Mouse (Mus musculus) ovary, adult 2 months (tissue): Measurements from ENCODE around the gene P3h1. TPM values are rescaled to one million over a fixed set of nuclear protein-coding genes. Genes with fewer than 3 reads are reported as not detected.

Experiments used
- polyA plus RNA-seq: library from polyadenylated mRNA; depleted of rRNA; stranded (reverse); fragments of >200 nt; gene quantifications from 2 replicates; pipeline ENCODE4 v1.2.3, GENCODE M21; 2012; rRNA removed

P3h1 gene
- polyA plus RNA-seq: 95.6 and 125 TPM in 2 replicates

DNA sequence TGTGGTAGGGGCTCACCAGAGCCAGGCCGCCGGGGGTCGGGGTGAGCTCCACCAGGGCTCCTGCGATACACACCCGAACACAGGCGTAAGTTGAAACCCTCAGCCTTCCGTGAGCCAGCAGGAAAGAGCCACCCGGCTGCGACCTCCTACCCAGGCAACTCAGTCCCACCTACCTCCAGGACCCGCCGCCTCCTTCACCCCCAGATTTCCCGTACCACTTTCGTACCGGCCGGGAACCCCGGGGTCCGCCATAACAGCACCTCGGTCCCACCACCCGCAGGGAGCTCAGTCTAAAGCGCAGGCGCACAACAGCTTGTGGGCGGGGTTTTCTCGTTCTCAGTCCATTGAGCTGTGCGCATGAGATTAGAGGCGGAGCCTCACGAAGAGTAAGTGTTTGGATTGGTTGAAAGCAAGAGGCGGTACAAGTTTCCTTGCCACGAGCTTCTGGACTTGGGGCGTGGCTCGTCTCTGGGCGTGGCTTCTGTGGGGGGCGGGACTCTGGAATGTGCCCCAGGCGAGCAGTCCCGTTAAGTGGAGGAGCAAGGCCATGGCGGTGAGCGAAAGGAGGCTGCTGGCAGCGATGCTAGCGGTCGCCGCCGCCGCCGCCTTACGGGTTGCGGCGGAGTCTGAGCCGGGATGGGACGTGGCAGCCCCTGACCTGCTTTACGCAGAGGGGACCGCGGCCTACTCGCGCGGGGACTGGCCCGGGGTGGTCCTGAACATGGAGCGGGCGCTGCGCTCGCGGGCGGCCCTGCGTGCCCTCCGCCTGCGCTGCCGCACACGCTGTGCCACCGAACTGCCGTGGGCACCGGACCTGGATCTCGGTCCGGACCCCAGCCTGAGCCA is at the start of gene P3h1, which contains the start of gene AU022252:
TSS of gene P3h1 (plus strand) at position 506 of the 846 bp plus-strand sequence.
TSS of gene AU022252 (minus strand) at position 303 of the 846 bp plus-strand sequence.

DNA sequence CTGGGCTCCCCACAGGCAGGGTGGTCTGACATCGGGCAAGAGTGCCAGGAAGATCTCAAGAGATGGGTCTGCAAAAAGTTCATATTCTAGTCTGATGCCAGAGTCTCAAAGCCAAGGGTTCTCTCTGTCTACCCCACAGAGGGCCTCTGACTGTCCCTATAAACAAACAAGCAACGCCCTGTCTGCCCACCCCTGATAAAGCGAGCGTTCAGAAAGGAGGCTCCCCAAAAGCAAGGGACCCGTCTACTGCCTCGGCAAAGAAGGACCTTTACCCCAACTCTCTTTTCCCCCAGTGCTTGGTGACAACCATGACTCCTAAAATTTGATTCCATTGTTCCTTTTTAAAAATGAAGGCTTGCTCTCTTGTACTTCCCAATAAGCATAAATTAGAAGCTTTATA is 42.9 kb upstream of the P3h1 start, which contains the start of gene Ermap:
TSS of gene Ermap (minus strand) at position 148 of the 400 bp plus-strand sequence.

DNA sequence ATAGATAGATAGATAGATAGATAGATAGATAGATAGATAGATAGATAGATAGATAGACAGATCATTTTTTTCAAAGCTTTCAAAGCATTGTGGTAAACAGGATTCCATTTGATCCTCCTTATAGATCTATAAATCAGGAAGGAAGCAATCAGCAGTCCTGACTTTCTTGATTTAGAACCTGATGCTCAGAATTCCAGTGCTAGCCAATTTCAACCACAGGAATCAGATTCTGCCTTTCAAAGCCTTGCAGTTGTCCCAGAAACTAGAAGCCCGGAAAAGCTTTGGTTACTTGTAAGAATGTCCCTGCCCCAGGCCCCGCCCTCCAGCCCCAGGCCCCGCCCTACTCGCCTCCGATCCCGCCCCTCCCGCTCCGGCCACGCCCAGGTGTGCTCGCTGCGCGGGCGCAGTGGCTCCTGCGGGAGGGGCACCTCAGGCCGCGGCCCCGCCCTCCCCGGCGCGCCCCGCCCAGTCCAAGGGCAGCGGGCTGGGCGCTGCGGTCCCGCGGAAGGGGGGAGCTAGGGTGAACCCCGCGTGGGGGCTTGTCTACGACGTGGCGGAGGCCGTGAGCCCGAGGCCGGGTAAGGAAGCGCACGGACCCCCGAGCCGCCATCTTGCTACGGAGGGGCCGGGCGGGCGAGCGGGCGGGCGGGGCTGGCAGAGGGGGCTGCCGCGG is 37.7 kb upstream of the P3h1 start, which contains the start of gene Svbp:
TSS of gene Svbp (plus strand) at position 398 of the 673 bp plus-strand sequence.

DNA sequence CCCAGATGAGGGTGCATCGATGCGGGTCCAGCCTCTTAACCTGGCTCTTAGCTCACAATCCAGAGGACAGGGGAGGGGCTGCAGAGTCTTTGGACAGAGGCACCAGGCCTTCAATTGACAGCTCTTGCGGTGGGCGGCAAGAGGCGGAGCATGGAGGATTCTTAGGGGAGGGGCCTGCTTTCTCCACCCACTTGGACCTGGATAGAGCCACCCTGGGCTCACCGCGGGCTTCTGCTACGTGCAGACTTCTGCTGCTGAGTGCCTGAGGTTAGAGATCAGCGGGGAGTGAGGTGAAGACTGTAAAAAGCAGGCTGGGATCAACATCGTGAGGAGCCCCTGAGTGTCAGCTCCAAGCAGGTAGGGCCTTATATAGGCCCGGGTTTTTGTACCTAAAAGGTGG is 14.5 kb upstream of the P3h1 start, which contains the start of gene Tmem269:
TSS of gene Tmem269 (minus strand) at position 49 of the 400 bp plus-strand sequence.

DNA sequence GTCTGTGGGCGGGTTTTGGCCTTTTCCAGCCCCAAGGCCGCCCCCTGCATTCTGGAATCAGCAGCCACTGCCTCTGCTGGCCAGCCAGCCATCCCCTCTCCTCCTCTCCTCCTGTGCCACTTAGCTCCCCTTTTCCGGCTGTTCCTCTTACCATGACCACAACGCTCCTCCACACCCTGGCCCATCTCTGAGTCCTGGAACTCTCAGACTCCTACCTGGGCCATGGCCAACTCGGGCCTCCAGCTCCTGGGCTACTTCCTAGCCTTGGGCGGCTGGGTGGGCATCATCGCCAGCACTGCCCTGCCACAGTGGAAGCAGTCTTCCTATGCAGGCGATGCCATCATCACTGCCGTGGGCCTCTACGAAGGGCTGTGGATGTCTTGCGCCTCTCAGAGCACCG is 22.6 kb downstream of the P3h1 start, which contains the start of gene Cldn19:
TSS of gene Cldn19 (plus strand) at position 64 of the 400 bp plus-strand sequence.

DNA sequence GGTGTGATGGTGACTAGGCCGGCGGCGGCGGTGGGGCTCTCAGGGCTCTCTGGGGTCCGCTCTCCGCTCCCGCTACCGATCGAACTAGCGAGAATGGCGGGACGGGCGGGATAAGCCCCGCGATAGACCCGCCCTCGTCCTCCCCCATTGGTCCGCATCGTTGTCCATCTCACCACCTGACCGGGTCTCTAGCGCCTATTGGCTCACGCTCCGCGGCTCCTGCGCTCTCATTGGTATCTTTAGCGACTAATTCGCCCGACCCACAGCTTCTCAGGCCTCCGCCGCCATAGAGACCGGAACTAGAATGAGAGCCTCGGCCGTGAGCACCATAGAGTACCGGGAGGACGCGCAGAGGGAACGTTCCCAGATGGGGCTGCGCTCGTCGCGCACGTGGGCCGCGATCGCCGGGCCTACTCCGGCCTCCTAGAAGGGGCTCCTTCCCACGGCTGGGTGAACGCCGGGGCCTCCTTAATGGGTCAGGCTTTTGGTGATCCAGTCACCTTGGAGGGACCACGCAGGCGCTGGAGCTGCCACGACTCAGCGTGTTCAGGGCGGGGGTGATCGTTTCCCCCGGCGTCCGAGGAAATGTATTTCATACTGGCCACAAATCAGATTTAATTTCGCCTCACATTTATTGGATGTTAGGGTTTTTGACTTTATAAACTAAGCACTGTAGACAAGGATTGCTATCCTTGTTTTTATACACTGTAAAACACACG is 61.9 kb downstream of the P3h1 start, which contains the start of gene Ybx1:
TSS of gene Ybx1 (minus strand) at position 190 of the 719 bp plus-strand sequence.

Other genes starting within 250 kb of the P3h1 start
- gene Slc2a1, start 124.2 kb upstream of the P3h1 start, polyA plus RNA-seq: 82.8 and 83.3 TPM in 2 replicates
- 16.9 and 24.8 TPM in 2 replicates for gene Zfp691, start 58.7 kb upstream of the P3h1 start, polyA plus RNA-seq
- gene Ermap, start 42.9 kb upstream of the P3h1 start, polyA plus RNA-seq: 0.77 and 0.98 TPM in 2 replicates
- gene Svbp, start 37.6 kb upstream of the P3h1 start, polyA plus RNA-seq: 37.2 and 44.2 TPM in 2 replicates
- 1.6 and 2.2 TPM in 2 replicates for gene Tmem269, start 14.7 kb upstream of the P3h1 start, polyA plus RNA-seq
- gene AU022252, start 203 bp upstream of the P3h1 start, polyA plus RNA-seq: 5.4 and 6.9 TPM in 2 replicates
- gene Cldn19, start 22.5 kb downstream of the P3h1 start, polyA plus RNA-seq: 0.10 and 0.11 TPM in 2 replicates
- 455 and 561 TPM in 2 replicates for gene Ybx1, start 61.7 kb downstream of the P3h1 start, polyA plus RNA-seq
- gene Ppih, start 87.6 kb downstream of the P3h1 start, polyA plus RNA-seq: 3.3 and 7.1 TPM in 2 replicates
- 3.0 and 3.4 TPM in 2 replicates for gene Ccdc30, start 182.6 kb downstream of the P3h1 start, polyA plus RNA-seq
- 22.3 and 22.9 TPM in 2 replicates for gene Ppcs, start 189.5 kb downstream of the P3h1 start, polyA plus RNA-seq
- gene Zmynd12, start 189.9 kb downstream of the P3h1 start, polyA plus RNA-seq: 7.7 and 10.0 TPM in 2 replicates